Mouse (Mus musculus) heart, embryonic 11.5 days (tissue): ENCODE results near the gene Cacna1e. TPM values are rescaled to one million over a fixed set of nuclear protein-coding genes. Genes with fewer than 3 reads are reported as not detected.

ENCODE experiments used
- ATAC-seq: fragments of 200-750 bp; cut with Nextera tagmentation; replicated peaks from 2 replicates; pipeline ENCODE4 v1.8.0; 2017; ENCODE audit warnings: moderate library complexity; ENCODE audit not compliant: insufficient number of reproducible peaks, low FRiP score, low TSS enrichment
- H3K27ac ChIP-seq: fragments of 300-500 bp; sonication (generic); 2 replicates; pipeline ENCODE4 v1.5.1; 2014; ENCODE audit warnings: mild to moderate bottlenecking, low read depth, low read length
- H3K27me3 ChIP-seq: fragments of 300-500 bp; sonication (generic); 2 replicates; pipeline ENCODE4 v1.6.1; 2014; ENCODE audit warnings: mild to moderate bottlenecking, low read length, mixed read lengths; ENCODE audit not compliant: control insufficient read depth, insufficient read depth
- H3K36me3 ChIP-seq: fragments of 300-500 bp; sonication (generic); 2 replicates; pipeline ENCODE4 v1.6.1; 2014; ENCODE audit warnings: mild to moderate bottlenecking, low read length, moderate library complexity, mixed read lengths; ENCODE audit not compliant: control insufficient read depth, insufficient read depth
- H3K4me1 ChIP-seq: fragments of 300-500 bp; sonication (generic); 2 replicates; pipeline ENCODE4 v1.6.1; 2014; ENCODE audit warnings: low read length; ENCODE audit not compliant: control insufficient read depth, insufficient read depth
- H3K4me2 ChIP-seq: fragments of 300-500 bp; sonication (generic); 2 replicates; pipeline ENCODE4 v1.6.1; 2014; ENCODE audit warnings: mild to moderate bottlenecking, moderate library complexity
- H3K4me3 ChIP-seq: fragments of 300-500 bp; sonication (generic); 2 replicates; pipeline ENCODE4 v1.5.1; 2014; ENCODE audit warnings: low read depth, low read length
- H3K9ac ChIP-seq: fragments of 300-500 bp; sonication (generic); 2 replicates; pipeline ENCODE4 v1.6.1; 2014; ENCODE audit warnings: mild to moderate bottlenecking, low read depth, low read length, moderate library complexity
- H3K9me3 ChIP-seq: fragments of 300-500 bp; sonication (generic); replicated peaks from 2 replicates; pipeline ENCODE4 v1.6.1; 2016; ENCODE audit warnings: low read length; ENCODE audit not compliant: control insufficient read depth
- WGBS: fragments of 180-500 bp; shearing (Covaris S2); extraction: QIAGEN DNeasy Blood & Tissue Kit; methylation state at CpG from one replicate; pipeline ENCODE4 v1.1.7; 2014; ENCODE audit not compliant: insufficient replicate concordance; 5-methylcytosine and 5-hydroxymethylcytosine counted together
- polyA plus RNA-seq: library from polyadenylated mRNA; unstranded; fragments of >200 nt; fragmentation: Nextera tagmentation; extraction: Ambion mirVana; gene quantifications from 2 replicates; pipeline ENCODE4 v1.2.1, GENCODE M21; 2014

The Cacna1e gene
- polyA plus RNA-seq, 1 experiment from 2014 or later, result 0.66 TPM

- H3K9ac ChIP-seq, result no peak overlapping the region
Measured at GRCm38 (mm10) chr1:154637821-154638220, 246.5 kb downstream of the Cacna1e start.

GRCm38 (mm10) chr1:154635766-154636165, 248.5 kb downstream of the Cacna1e start:
- no peak overlapping the region for H3K4me3 ChIP-seq
- no peaks in the 10 kb centered on the region for H3K36me3 ChIP-seq
- no peak overlapping the region for H3K9ac ChIP-seq
- no peaks in the 10 kb centered on the region for H3K27me3 ChIP-seq
- no peak overlapping the region for H3K4me2 ChIP-seq
- ATAC-seq, result no peak
- no peak overlapping the region for H3K27ac ChIP-seq
- no peaks in the 10 kb centered on the region for H3K9me3 ChIP-seq
- 83% methylated on average over 9 of the region's 9 CpGs for WGBS
- no peaks in the 10 kb centered on the region for H3K4me1 ChIP-seq

More at GRCm38 (mm10) chr1:154637821-154638220, 246.5 kb downstream of the Cacna1e start:
- no peaks in the 10 kb centered on the region for H3K36me3 ChIP-seq
- no peak for ATAC-seq
- no peaks in the 10 kb centered on the region for H3K4me1 ChIP-seq
- H3K27ac ChIP-seq, result no peak overlapping the region
- no peaks in the 10 kb centered on the region for H3K27me3 ChIP-seq
- no peak overlapping the region for H3K4me2 ChIP-seq
- H3K4me3 ChIP-seq, result no peak overlapping the region
- H3K9me3 ChIP-seq, result no peaks in the 10 kb centered on the region
- WGBS, result 79% methylated on average over 4 of the region's 4 CpGs

- no peak overlapping the region for H3K9ac ChIP-seq
- ATAC-seq, result no peak
- no peaks in the 10 kb centered on the region for H3K4me1 ChIP-seq
- H3K36me3 ChIP-seq, result no peaks in the 10 kb centered on the region
- H3K27ac ChIP-seq, result no peak overlapping the region
- H3K4me3 ChIP-seq, result no peak overlapping the region
- H3K27me3 ChIP-seq, result no peaks in the 10 kb centered on the region
- no peak overlapping the region for H3K4me2 ChIP-seq
- 81% methylated on average over 2 of the region's 2 CpGs for WGBS
- H3K9me3 ChIP-seq, result no peaks in the 10 kb centered on the region
Measured at GRCm38 (mm10) chr1:154632886-154633285, 251.4 kb downstream of the Cacna1e start.

- Histone ChIP-seq H3K4me1 (no peaks in the 10 kb centered on the region), H3K9me3 (no peaks in the 10 kb centered on the region), H3K27me3 (no peaks in the 10 kb centered on the region), H3K4me3 (no peak overlapping the region), H3K27ac (no peak overlapping the region), H3K9ac (no peak overlapping the region), H3K36me3 (no peaks in the 10 kb centered on the region), H3K4me2 (no peak overlapping the region)
- no peak for ATAC-seq
- WGBS, result 82% methylated on average over 16 of the region's 16 CpGs
Measured at GRCm38 (mm10) chr1:154622666-154623653, 261.3 kb downstream of the Cacna1e start.

- H3K4me3 ChIP-seq, result no peak overlapping the region
- 53% methylated on average over 7 of the region's 7 CpGs for WGBS
- no peak overlapping the region for H3K27ac ChIP-seq
- H3K27me3 ChIP-seq, result no peaks in the 10 kb centered on the region
- H3K9me3 ChIP-seq, result no peaks in the 10 kb centered on the region
- H3K4me1 ChIP-seq, result no peaks in the 10 kb centered on the region
- H3K4me2 ChIP-seq, result no peak overlapping the region
- ATAC-seq, result no peak
- H3K36me3 ChIP-seq, result no peaks in the 10 kb centered on the region
- H3K9ac ChIP-seq, result no peak overlapping the region
Measured at GRCm38 (mm10) chr1:154617743-154618455, 266.4 kb downstream of the Cacna1e start.

GRCm38 (mm10) chr1:154615759-154616158, 268.5 kb downstream of the Cacna1e start:
- no peak overlapping the region for H3K27ac ChIP-seq
- H3K9ac ChIP-seq, result no peak overlapping the region
- no peak overlapping the region for H3K4me3 ChIP-seq
- H3K4me2 ChIP-seq, result no peak overlapping the region
- 72% methylated on average over 7 of the region's 7 CpGs for WGBS
- no peaks in the 10 kb centered on the region for H3K9me3 ChIP-seq
- no peak for ATAC-seq
- H3K27me3 ChIP-seq, result no peaks in the 10 kb centered on the region
- H3K4me1 ChIP-seq, result no peaks in the 10 kb centered on the region
- H3K36me3 ChIP-seq, result no peaks in the 10 kb centered on the region

GRCm38 (mm10) chr1:154608516-154608915, 275.8 kb downstream of the Cacna1e start:
- H3K4me2 ChIP-seq, result no peak overlapping the region
- H3K4me3 ChIP-seq, result no peak overlapping the region
- 55% methylated on average over 4 of the region's 4 CpGs for WGBS
- H3K27me3 ChIP-seq, result no peaks in the 10 kb centered on the region
- no peak overlapping the region for H3K27ac ChIP-seq
- no peaks in the 10 kb centered on the region for H3K9me3 ChIP-seq
- H3K9ac ChIP-seq, result no peak overlapping the region
- ATAC-seq, result no peak
- H3K4me1 ChIP-seq, result no peaks in the 10 kb centered on the region
- no peaks in the 10 kb centered on the region for H3K36me3 ChIP-seq

- no peaks in the 10 kb centered on the region for H3K9me3 ChIP-seq
Measured at GRCm38 (mm10) chr1:154607406-154607805, 276.9 kb downstream of the Cacna1e start.

More at GRCm38 (mm10) chr1:154607406-154607805, 276.9 kb downstream of the Cacna1e start:
- no peak overlapping the region for H3K9ac ChIP-seq
- no peak overlapping the region for H3K27ac ChIP-seq
- H3K4me3 ChIP-seq, result no peak overlapping the region
- H3K36me3 ChIP-seq, result no peaks in the 10 kb centered on the region
- H3K4me2 ChIP-seq, result no peak overlapping the region
- 57% methylated on average over 3 of the region's 3 CpGs for WGBS
- ATAC-seq, result no peak
- no peaks in the 10 kb centered on the region for H3K27me3 ChIP-seq
- no peaks in the 10 kb centered on the region for H3K4me1 ChIP-seq
